Mouse (Mus musculus) midbrain, postnatal 0 days (tissue): ENCODE measurements at regions not wholly inside any gene's neighbourhood (a gene's known extent, or its start where the extent isn't known, plus 50 kb on each side); places are given as distances from the start of the nearest gene placed in this dataset.

Experiments
- ATAC-seq: fragments of 200-750 bp; cut with Nextera tagmentation; 2 replicates; pipeline ENCODE4 v1.8.0; 2017; ENCODE audit warnings: moderate number of reproducible peaks, mild to moderate bottlenecking, moderate TSS enrichment, moderate library complexity; ENCODE audit not compliant: low FRiP score
- DNase-seq: peaks from one replicate; pipeline ENCODE4 v3.0.0-alpha.2; 2015; ENCODE audit warnings: low spot score
- H3K27ac ChIP-seq: fragments of 300-500 bp; sonication (generic); 2 replicates; pipeline ENCODE4 v1.5.1; 2014; ENCODE audit warnings: low read depth, mild to moderate bottlenecking, low read length, mixed read lengths
- H3K27me3 ChIP-seq: fragments of 300-500 bp; sonication (generic); 2 replicates; pipeline ENCODE4 v1.6.1; 2014; ENCODE audit warnings: low read length, control low read depth, mixed read lengths; ENCODE audit not compliant: insufficient read depth
- H3K36me3 ChIP-seq: fragments of 300-500 bp; sonication (generic); 2 replicates; pipeline ENCODE4 v1.6.1; 2014; ENCODE audit warnings: low read length, control low read depth, mixed read lengths; ENCODE audit not compliant: insufficient read depth
- H3K4me1 ChIP-seq: fragments of 300-500 bp; sonication (generic); 2 replicates; pipeline ENCODE4 v1.6.1; 2014; ENCODE audit warnings: mild to moderate bottlenecking, control low read depth, antibody characterized with exemption, low read length, mixed read lengths; ENCODE audit not compliant: insufficient read depth
- H3K4me2 ChIP-seq: fragments of 300-500 bp; sonication (generic); 2 replicates; pipeline ENCODE4 v1.6.1; 2014; ENCODE audit warnings: low read depth, mild to moderate bottlenecking, low read length, mixed read lengths; ENCODE audit not compliant: poor library complexity, severe bottlenecking
- H3K4me3 ChIP-seq: fragments of 300-500 bp; sonication (generic); 2 replicates; pipeline ENCODE4 v1.5.1; 2014; ENCODE audit warnings: low read depth, mild to moderate bottlenecking, low read length, moderate library complexity
- H3K9ac ChIP-seq: fragments of 300-500 bp; sonication (generic); replicated peaks from 2 replicates; pipeline ENCODE4 v1.6.1; 2014; ENCODE audit warnings: mild to moderate bottlenecking, low read length, moderate library complexity, mixed read lengths; ENCODE audit not compliant: poor library complexity, severe bottlenecking
- H3K9me3 ChIP-seq: fragments of 300-500 bp; sonication (generic); 2 replicates; pipeline ENCODE4 v1.6.1; 2016; ENCODE audit warnings: low read length, control low read depth
- CTCF ChIP-seq: IDR thresholded peaks from 2 replicates; pipeline ENCODE4 v1.5.1; 2016; ENCODE audit warnings: antibody characterized with exemption, mild to moderate bottlenecking
- WGBS: fragments of 180-500 bp; shearing (Covaris S2); extraction: QIAGEN DNeasy Blood & Tissue Kit; methylation state at CpG from one replicate; pipeline ENCODE4 v1.1.7; 2014; 5-methylcytosine and 5-hydroxymethylcytosine counted together

- ATAC-seq (peak; percentile 54; the same call in 1 of the 2 replicates), DNase-seq (peak; percentile 30)
- Histone ChIP-seq H3K27ac (no peak overlapping the region), H3K36me3 (no peaks in the 10 kb centered on the region), H3K4me3 (no peak overlapping the region), H3K4me2 (no peak overlapping the region), H3K9me3 (no peaks in the 10 kb centered on the region), H3K9ac (no peak overlapping the region), H3K27me3 (no peaks in the 10 kb centered on the region), H3K4me1 (no peaks in the 10 kb centered on the region)
- no peak for TF ChIP-seq CTCF
- 23% methylated on average over 14 of the region's 14 CpGs for WGBS
Measured at GRCm38 (mm10) chr13:73107250-73107993, 152.9 kb upstream of the Irx4 start.

GRCm38 (mm10) chr13:73116822-73117632, 143.3 kb upstream of the Irx4 start:
- peak overlapping the region; percentile 45 for H3K9ac ChIP-seq
- peak; percentile 75 for DNase-seq
- TF ChIP-seq CTCF, result no peak
- WGBS, result 25% methylated on average over 22 of the region's 22 CpGs
- peaks cover 3% of the 10 kb centered on the region; the same call in 1 of the 2 replicates for H3K27me3 ChIP-seq
- H3K4me3 ChIP-seq, result peak overlapping the region; percentile 33
- peak overlapping the region; percentile 50 for H3K4me2 ChIP-seq
- H3K27ac ChIP-seq, result peak overlapping the region; percentile 57
- peak; percentile 89 for ATAC-seq
- H3K36me3 ChIP-seq, result no peaks in the 10 kb centered on the region
- H3K9me3 ChIP-seq, result no peaks in the 10 kb centered on the region
- H3K4me1 ChIP-seq, result peaks cover 3% of the 10 kb centered on the region; the same call in 1 of the 2 replicates

- WGBS, result 32% methylated on average over 15 of the region's 15 CpGs
- Histone ChIP-seq H3K36me3 (no peaks in the 10 kb centered on the region), H3K27me3 (peaks cover 3% of the 10 kb centered on the region; the same call in 1 of the 2 replicates), H3K4me1 (peaks cover 3% of the 10 kb centered on the region; the same call in 1 of the 2 replicates), H3K27ac (peak overlapping the region; percentile 57), H3K9me3 (no peaks in the 10 kb centered on the region), H3K9ac (peak overlapping the region; percentile 45), H3K4me3 (peak overlapping the region; percentile 33), H3K4me2 (peak overlapping the region; percentile 50)
- no peak for DNase-seq
- TF ChIP-seq CTCF, result no peak
- peak; percentile 54 for ATAC-seq
Measured at GRCm38 (mm10) chr13:73117633-73118076, 142.6 kb upstream of the Irx4 start.

- Histone ChIP-seq H3K27me3 (no peaks in the 10 kb centered on the region), H3K36me3 (no peaks in the 10 kb centered on the region), H3K4me2 (no peak overlapping the region), H3K4me3 (no peak overlapping the region), H3K9me3 (no peaks in the 10 kb centered on the region), H3K27ac (no peak overlapping the region), H3K9ac (no peak overlapping the region), H3K4me1 (peaks cover 3% of the 10 kb centered on the region; the same call in 1 of the 2 replicates)
- no peak for DNase-seq
- peak; percentile 10; the same call in 1 of the 2 replicates for ATAC-seq
- WGBS, result 91% methylated on average over 1 of the region's 1 CpGs
- TF ChIP-seq CTCF, result no peak
Measured at GRCm38 (mm10) chr13:73122945-73123344, 137.3 kb upstream of the Irx4 start.

- no peak overlapping the region for H3K4me3 ChIP-seq
- no peaks in the 10 kb centered on the region for H3K4me1 ChIP-seq
- H3K9ac ChIP-seq, result no peak overlapping the region
- TF ChIP-seq CTCF, result no peak
- no peak for ATAC-seq
- H3K4me2 ChIP-seq, result no peak overlapping the region
- no peaks in the 10 kb centered on the region for H3K9me3 ChIP-seq
- WGBS, result 54% methylated on average over 6 of the region's 6 CpGs
- DNase-seq, result no peak
- H3K27me3 ChIP-seq, result no peaks in the 10 kb centered on the region
- H3K36me3 ChIP-seq, result no peaks in the 10 kb centered on the region
- H3K27ac ChIP-seq, result no peak overlapping the region
Measured at GRCm38 (mm10) chr13:73131270-73131669, 129.0 kb upstream of the Irx4 start.
